Mouse (Mus musculus): Measurements from ENCODE around the gene Tmem132a.

DNA sequence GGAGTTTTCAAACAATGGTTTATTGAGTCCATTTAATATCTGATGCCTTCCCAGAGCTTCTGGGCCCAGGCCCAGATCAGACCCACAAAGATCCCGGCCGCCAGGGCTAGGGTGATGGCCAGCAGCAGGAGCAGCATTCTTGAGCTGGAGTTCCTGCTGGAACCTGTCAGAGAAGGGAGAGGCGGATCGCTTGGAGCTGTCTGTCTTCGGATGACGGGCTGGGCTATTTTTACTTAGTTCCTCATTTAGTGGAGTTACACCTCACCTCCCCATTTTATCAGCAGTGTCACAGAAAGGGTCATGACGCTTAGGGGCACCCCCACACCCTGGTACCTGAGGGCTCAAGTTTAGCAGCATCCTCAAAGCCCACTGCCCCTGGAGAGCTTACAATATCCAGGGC is 44.6 kb upstream of the Tmem132a start:
- TF ChIP-seq POLR2A (IDR thresholded peaks at IDR 0.05; ENCODE audit: insufficient read depth, low read depth, low read length) (no peak), CTCF (IDR thresholded peaks at IDR 0.05) (no peak)
